In the genomic region with DNA sequence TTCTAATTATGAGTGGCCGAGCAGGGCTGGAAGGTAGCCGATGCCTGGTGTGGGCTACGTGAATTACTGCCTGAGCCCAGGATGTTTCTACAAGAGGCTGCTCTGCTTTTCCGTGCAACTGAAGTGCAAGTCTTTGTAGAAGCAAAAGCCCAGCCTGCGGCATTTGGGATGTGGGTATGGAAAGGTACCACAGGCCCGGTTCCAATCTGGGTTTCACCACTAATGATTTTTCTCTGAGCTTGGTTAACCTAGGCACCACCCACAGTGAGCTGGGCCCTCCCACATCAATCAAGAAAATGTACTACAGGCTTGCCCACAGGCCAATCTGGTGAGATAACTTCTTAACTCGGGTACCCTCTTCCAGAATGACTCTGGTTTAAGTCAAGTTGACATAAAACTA, we compare ENCODE assay signal across 11 mouse cellular contexts.
"Had no signal": no experiment of that assay in that cellular context is flagged by ENCODE, and none has a peak within 500 bp of the region (broad histone marks: within the 10 kb centered on the region; RNA-seq: fewer than 3 reads in every experiment).

No protein-coding gene starts in this region.

- H3K9me3 ChIP-seq: limb, embryonic 15.5 days; liver, embryonic 12.5 days; midbrain, embryonic 12.5 days had no signal

- DNase-seq: kidney, adult 11 months; layer of hippocampus, postnatal 36 days; lung, embryonic 14.5 days; right cerebral cortex, adult 18-20 months; right cerebral cortex, postnatal 25 days; thymus, adult 18-20 months; thymus, postnatal 14 days had no signal

- H3K4me2 ChIP-seq: limb, embryonic 15.5 days; liver, embryonic 12.5 days; lung, embryonic 14.5 days; midbrain, embryonic 12.5 days had no signal

- H3K27ac ChIP-seq: kidney, postnatal 0 days; limb, embryonic 15.5 days; liver, embryonic 12.5 days; midbrain, embryonic 12.5 days had no signal

- ATAC-seq: liver, embryonic 12.5 days had no signal

- H3K4me1 ChIP-seq: liver, embryonic 12.5 days; midbrain, embryonic 12.5 days had no signal

- H3K4me3 ChIP-seq: limb, embryonic 15.5 days; liver, embryonic 12.5 days; midbrain, embryonic 12.5 days had no signal

- H3K36me3 ChIP-seq: limb, embryonic 15.5 days; liver, embryonic 12.5 days; midbrain, embryonic 12.5 days had no signal

- H3K9ac ChIP-seq: limb, embryonic 15.5 days; liver, embryonic 12.5 days; lung, embryonic 14.5 days; midbrain, embryonic 12.5 days had no signal

- H3K27me3 ChIP-seq: limb, embryonic 15.5 days; liver, embryonic 12.5 days; midbrain, embryonic 12.5 days had no signal
